Mouse (Mus musculus): ENCODE measurements at regions not wholly inside any gene's neighbourhood (a gene's known extent, or its start where the extent isn't known, plus 50 kb on each side); places are given as distances from the start of the nearest gene placed in this dataset.

DNA sequence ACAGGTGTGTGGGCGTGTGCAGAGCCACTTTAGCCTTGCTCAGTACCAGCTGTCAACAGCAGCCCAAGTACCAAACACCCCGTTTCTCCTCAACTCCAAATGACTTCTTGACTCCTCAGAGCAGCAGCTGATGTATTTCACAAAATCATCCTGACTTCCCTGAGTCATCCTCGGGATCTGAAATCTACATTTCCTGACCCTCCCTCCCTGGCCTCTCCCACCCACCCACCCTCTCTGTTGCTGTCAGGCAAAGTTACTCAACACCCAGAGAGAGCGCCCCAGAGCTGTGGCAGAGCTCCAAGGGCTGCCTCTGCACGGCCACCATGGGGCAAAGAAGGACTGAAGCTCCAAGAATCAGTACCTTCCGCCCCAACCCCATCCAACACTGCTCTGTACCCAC, 83.5 kb upstream of the Cyp1b1 start:
- 76% methylated on average over 6 of the region's 6 CpGs for WGBS
- H3K27ac ChIP-seq (ENCODE audit: low read length) = no peak overlapping the region
- no peaks in the 10 kb centered on the region for H3K36me3 ChIP-seq (ENCODE audit: control insufficient read depth, insufficient read depth)
- ATAC-seq (replicated peaks; ENCODE audit: extremely low read depth, insufficient read depth, low FRiP score) = no peak
- no peak overlapping the region for H3K4me3 ChIP-seq (ENCODE audit: low read length)
- H3K27me3 ChIP-seq (ENCODE audit: control insufficient read depth, insufficient read depth, low read length) = no peaks in the 10 kb centered on the region
- H3K9ac ChIP-seq (ENCODE audit: low read length) = no peak overlapping the region
- H3K4me2 ChIP-seq (ENCODE audit: low read depth, low read length) = no peak overlapping the region
- no peaks in the 10 kb centered on the region for H3K4me1 ChIP-seq (ENCODE audit: control insufficient read depth, insufficient read depth, low read length)
- no peaks in the 10 kb centered on the region for H3K9me3 ChIP-seq (replicated peaks; ENCODE audit: control insufficient read depth, low read length)

DNA sequence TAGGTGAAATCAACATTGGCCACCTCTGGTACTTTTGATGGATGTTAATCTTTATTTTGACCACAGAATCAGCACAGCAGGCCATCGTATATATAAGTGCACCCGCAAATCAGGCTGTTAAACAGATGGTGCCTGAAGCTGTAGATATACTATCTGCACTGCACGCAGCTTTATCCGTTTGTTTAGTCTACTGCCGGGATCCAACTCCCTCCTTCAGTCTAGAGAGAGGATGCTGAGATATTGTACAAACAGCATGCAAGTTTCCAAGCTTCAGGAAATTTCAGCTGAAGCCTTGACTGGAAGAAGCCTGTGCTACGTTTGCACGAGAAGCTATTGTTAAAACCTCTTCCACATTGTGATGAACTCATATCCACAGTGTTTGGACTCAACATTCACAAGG, 75.3 kb upstream of the Cyp1b1 start:
- 38% methylated on average over 7 of the region's 7 CpGs for WGBS

DNA sequence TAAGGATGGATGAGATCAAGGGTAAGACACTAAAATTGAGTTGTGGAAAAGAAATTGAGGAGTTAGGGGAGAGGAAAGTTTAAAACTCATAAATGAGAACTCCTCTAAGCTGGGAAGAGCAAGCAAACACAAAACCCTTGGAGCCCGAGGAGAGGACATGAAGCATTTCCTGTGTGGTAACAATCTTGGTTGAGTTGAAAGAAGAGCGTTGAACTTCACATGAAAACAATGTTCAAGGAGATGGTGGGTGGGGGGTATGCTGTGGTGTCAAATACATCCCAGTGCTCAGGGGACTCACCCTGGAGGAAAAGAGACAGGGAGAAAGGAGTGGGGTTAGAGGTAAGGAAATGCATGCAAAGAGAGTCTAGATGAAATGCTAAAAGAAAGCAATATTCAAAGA, 72.3 kb upstream of the Cyp1b1 start:
- no peaks in the 10 kb centered on the region for H3K9me3 ChIP-seq (replicated peaks; ENCODE audit: control insufficient read depth, low read length)
- H3K36me3 ChIP-seq (ENCODE audit: control insufficient read depth, insufficient read depth) = no peaks in the 10 kb centered on the region
- no peaks in the 10 kb centered on the region for H3K27me3 ChIP-seq (ENCODE audit: control insufficient read depth, insufficient read depth, low read length)
- H3K4me2 ChIP-seq (ENCODE audit: low read depth, low read length) = no peak overlapping the region
- 61% methylated on average over 2 of the region's 2 CpGs for WGBS
- ATAC-seq (replicated peaks; ENCODE audit: extremely low read depth, insufficient read depth, low FRiP score) = no peak
- H3K27ac ChIP-seq (ENCODE audit: low read length) = no peak overlapping the region
- no peak overlapping the region for H3K9ac ChIP-seq (ENCODE audit: low read length)
- no peak overlapping the region for H3K4me3 ChIP-seq (ENCODE audit: low read length)
- H3K4me1 ChIP-seq (ENCODE audit: control insufficient read depth, insufficient read depth, low read length) = no peaks in the 10 kb centered on the region; the same call in 1 of the 2 replicates

More for the DNA sequence above, 75.3 kb upstream of the Cyp1b1 start:
- H3K27me3 ChIP-seq (ENCODE audit: control insufficient read depth, insufficient read depth, low read length) = no peaks in the 10 kb centered on the region
- ATAC-seq (replicated peaks; ENCODE audit: extremely low read depth, insufficient read depth, low FRiP score) = no peak
- no peak overlapping the region for H3K4me2 ChIP-seq (ENCODE audit: low read depth, low read length)
- H3K36me3 ChIP-seq (ENCODE audit: control insufficient read depth, insufficient read depth) = no peaks in the 10 kb centered on the region
- no peak overlapping the region for H3K4me3 ChIP-seq (ENCODE audit: low read length)
- no peaks in the 10 kb centered on the region; the same call in 1 of the 2 replicates for H3K4me1 ChIP-seq (ENCODE audit: control insufficient read depth, insufficient read depth, low read length)
- no peak overlapping the region for H3K27ac ChIP-seq (ENCODE audit: low read length)
- H3K9me3 ChIP-seq (replicated peaks; ENCODE audit: control insufficient read depth, low read length) = no peaks in the 10 kb centered on the region
- no peak overlapping the region for H3K9ac ChIP-seq (ENCODE audit: low read length)

DNA sequence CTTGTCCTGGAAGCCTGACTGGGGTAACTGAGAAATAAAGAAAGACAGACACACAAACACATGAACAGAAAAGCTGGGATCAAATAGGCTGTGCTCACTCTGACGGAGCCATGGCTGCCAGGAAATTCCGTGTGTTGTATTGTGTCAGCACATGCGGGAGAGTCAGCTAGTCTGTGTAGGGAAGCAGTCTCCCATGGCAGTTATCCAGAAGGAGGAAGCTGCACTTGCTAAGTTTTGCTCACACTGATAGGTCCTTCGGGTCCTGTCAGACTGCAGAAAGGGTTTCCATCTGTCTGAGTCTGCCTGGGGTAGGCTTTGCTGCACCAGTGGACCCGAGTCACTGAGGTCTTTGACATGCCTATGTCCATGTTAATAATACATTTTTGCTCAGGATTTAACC, 71.8 kb upstream of the Cyp1b1 start:
- Histone ChIP-seq H3K27me3 (ENCODE audit: control insufficient read depth, insufficient read depth, low read length) (no peaks in the 10 kb centered on the region), H3K9me3 (replicated peaks; ENCODE audit: control insufficient read depth, low read length) (no peaks in the 10 kb centered on the region), H3K36me3 (ENCODE audit: control insufficient read depth, insufficient read depth) (no peaks in the 10 kb centered on the region), H3K4me3 (ENCODE audit: low read length) (no peak overlapping the region), H3K9ac (ENCODE audit: low read length) (no peak overlapping the region), H3K4me1 (ENCODE audit: control insufficient read depth, insufficient read depth, low read length) (no peaks in the 10 kb centered on the region; the same call in 1 of the 2 replicates), H3K4me2 (ENCODE audit: low read depth, low read length) (no peak overlapping the region), H3K27ac (ENCODE audit: low read length) (no peak overlapping the region)
- 0 out of 2 replicates have a peak, but pooled peaks have one; percentile 23 for ATAC-seq (replicated peaks; ENCODE audit: extremely low read depth, insufficient read depth, low FRiP score)
- WGBS = 50% methylated on average over 5 of the region's 5 CpGs

DNA sequence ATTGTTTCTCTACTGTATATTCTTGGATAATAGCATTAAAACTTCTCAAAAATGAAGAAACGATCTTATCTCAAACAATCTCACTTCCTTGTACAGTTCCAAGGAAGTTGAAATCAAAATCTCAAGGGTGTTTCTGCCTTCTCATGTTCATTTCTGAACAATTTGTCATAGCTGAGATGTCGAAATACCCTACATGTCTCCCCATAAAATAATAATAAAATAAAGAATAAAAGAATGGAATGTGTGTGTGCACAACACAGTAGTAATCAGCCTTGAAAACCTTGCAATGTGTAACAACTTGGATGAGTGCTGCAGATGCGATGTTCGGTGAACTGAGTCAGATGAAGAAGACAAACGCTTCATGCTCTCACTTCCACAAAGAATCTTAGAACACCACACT, 71.4 kb upstream of the Cyp1b1 start:
- Histone ChIP-seq H3K4me2 (ENCODE audit: low read depth, low read length) (no peak overlapping the region), H3K9ac (ENCODE audit: low read length) (no peak overlapping the region), H3K4me3 (ENCODE audit: low read length) (no peak overlapping the region), H3K4me1 (ENCODE audit: control insufficient read depth, insufficient read depth, low read length) (no peaks in the 10 kb centered on the region; the same call in 1 of the 2 replicates), H3K36me3 (ENCODE audit: control insufficient read depth, insufficient read depth) (no peaks in the 10 kb centered on the region), H3K27ac (ENCODE audit: low read length) (no peak overlapping the region), H3K27me3 (ENCODE audit: control insufficient read depth, insufficient read depth, low read length) (no peaks in the 10 kb centered on the region), H3K9me3 (replicated peaks; ENCODE audit: control insufficient read depth, low read length) (no peaks in the 10 kb centered on the region)
- ATAC-seq (replicated peaks; ENCODE audit: extremely low read depth, insufficient read depth, low FRiP score) = no peak
- WGBS = 82% methylated on average over 5 of the region's 5 CpGs

DNA sequence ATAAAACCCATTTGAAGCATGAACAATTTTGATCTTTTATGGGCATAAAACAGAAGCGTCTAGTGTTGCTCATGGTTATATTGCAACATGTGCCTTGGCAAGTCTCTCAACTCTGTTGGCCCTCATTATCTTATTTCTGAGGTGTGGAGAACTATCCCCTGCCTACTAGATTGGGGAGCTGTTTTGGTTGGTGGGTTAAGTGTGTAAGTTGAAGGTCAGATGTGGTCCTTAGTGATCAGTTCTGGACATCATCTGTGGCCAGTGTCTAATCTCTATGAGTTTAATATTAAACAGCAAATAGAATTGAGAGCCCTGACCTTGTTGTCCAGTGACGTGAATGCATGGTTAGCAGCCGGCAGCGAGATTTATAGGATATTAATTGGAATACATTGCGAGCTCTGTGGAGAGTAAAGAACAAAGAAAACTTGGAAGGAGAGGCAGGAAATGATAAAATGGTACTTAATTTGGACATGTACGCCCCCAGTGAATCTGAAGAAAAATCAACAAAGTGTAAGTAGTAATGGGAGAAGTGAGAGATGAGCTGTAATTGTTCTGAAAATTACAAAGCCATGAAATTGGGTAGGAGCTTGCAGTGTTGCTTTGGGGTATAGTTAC, 69.5 kb upstream of the Cyp1b1 start:
- Histone ChIP-seq H3K4me1 (ENCODE audit: control insufficient read depth, insufficient read depth, low read length) (no peaks in the 10 kb centered on the region; the same call in 1 of the 2 replicates), H3K27me3 (ENCODE audit: control insufficient read depth, insufficient read depth, low read length) (no peaks in the 10 kb centered on the region), H3K4me2 (ENCODE audit: low read depth, low read length) (no peak overlapping the region), H3K4me3 (ENCODE audit: low read length) (no peak overlapping the region), H3K9me3 (replicated peaks; ENCODE audit: control insufficient read depth, low read length) (no peaks in the 10 kb centered on the region), H3K27ac (ENCODE audit: low read length) (no peak overlapping the region), H3K9ac (ENCODE audit: low read length) (no peak overlapping the region), H3K36me3 (ENCODE audit: control insufficient read depth, insufficient read depth) (no peaks in the 10 kb centered on the region)
- 76% methylated on average over 6 of the region's 6 CpGs for WGBS
- no peak for ATAC-seq (replicated peaks; ENCODE audit: extremely low read depth, insufficient read depth, low FRiP score)

DNA sequence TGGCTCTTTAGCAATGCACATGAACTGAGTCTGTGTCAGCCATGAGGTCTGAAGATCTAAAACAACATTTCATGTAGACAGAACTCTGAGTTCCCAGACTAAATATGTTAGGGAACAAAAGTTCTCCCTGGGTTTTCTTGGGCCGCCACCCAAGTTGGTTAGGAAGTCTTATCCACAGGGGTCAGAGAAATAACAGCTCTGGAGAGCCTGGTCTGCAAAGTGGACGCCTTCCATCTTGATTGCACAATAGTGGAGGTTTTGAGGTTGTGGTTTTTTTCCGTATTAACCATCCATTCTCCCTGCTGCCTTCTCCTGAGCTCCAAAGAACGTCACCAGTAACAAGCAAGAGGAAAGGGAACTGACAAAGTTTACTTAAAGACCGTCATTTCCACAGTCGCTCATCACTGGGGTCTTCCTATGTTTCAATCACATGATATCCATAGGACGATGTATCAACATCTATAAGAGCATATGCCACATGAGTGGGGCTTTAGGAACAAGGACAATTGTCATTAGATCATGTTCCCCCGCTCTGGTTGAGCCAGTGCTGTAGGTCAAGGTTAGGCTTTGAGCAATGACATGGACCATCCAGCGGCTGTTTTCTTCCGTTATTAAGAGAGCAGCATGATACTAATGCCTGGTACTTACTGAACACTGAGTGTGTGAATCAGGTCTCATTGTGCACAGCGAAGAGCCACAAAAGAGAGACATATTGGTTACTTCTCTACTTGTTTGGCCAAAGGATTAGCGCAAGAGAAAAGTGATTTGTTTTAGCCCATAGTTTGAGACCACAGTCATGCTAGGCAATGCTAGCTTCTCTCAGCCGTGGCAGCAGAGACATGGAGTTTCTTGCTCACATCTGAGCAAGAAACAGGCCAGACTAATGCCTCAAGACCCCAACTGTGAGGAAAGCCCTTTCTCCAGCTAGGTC, 67.1 kb upstream of the Cyp1b1 start:
- H3K9me3 ChIP-seq (replicated peaks; ENCODE audit: control insufficient read depth, low read length) = no peaks in the 10 kb centered on the region
- WGBS = 82% methylated on average over 13 of the region's 13 CpGs
- ATAC-seq (replicated peaks; ENCODE audit: extremely low read depth, insufficient read depth, low FRiP score) = no peak

DNA sequence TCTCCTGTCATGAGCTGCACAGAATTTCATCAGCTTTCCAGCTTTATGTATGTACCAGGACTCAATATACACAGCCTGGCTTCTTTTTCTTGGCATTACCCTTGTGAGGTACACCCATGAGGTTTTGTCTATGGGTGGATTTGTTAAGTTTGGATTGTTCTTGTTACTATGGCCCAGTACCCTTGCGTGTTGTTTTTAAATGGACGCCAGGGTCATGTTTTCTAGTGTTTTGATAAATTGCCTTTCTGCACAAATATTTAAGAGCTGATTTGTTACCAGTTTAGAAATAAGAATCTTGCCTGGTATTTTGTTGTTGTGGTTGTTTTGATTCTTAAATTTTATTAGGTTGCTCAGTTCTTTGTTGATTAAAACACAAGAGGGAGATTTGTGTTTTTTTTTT, 66.4 kb upstream of the Cyp1b1 start:
- no peaks in the 10 kb centered on the region for H3K9me3 ChIP-seq (replicated peaks; ENCODE audit: control insufficient read depth, low read length)
- no peaks in the 10 kb centered on the region for H3K27me3 ChIP-seq (ENCODE audit: control insufficient read depth, insufficient read depth, low read length)
- no peak overlapping the region for H3K4me2 ChIP-seq (ENCODE audit: low read depth, low read length)
- H3K4me1 ChIP-seq (ENCODE audit: control insufficient read depth, insufficient read depth, low read length) = no peaks in the 10 kb centered on the region
- WGBS = 88% methylated on average over 2 of the region's 2 CpGs
- H3K27ac ChIP-seq (ENCODE audit: low read length) = no peak overlapping the region
- no peak for ATAC-seq (replicated peaks; ENCODE audit: extremely low read depth, insufficient read depth, low FRiP score)
- H3K36me3 ChIP-seq (ENCODE audit: control insufficient read depth, insufficient read depth) = no peaks in the 10 kb centered on the region
- no peak overlapping the region for H3K4me3 ChIP-seq (ENCODE audit: low read length)
- H3K9ac ChIP-seq (ENCODE audit: low read length) = no peak overlapping the region

More for the DNA sequence above, 67.1 kb upstream of the Cyp1b1 start:
- no peak overlapping the region for H3K9ac ChIP-seq (ENCODE audit: low read length)
- no peaks in the 10 kb centered on the region for H3K27me3 ChIP-seq (ENCODE audit: control insufficient read depth, insufficient read depth, low read length)
- no peak overlapping the region for H3K4me3 ChIP-seq (ENCODE audit: low read length)
- no peak overlapping the region for H3K4me2 ChIP-seq (ENCODE audit: low read depth, low read length)
- no peaks in the 10 kb centered on the region; the same call in 1 of the 2 replicates for H3K4me1 ChIP-seq (ENCODE audit: control insufficient read depth, insufficient read depth, low read length)
- no peak overlapping the region for H3K27ac ChIP-seq (ENCODE audit: low read length)
- H3K36me3 ChIP-seq (ENCODE audit: control insufficient read depth, insufficient read depth) = no peaks in the 10 kb centered on the region

DNA sequence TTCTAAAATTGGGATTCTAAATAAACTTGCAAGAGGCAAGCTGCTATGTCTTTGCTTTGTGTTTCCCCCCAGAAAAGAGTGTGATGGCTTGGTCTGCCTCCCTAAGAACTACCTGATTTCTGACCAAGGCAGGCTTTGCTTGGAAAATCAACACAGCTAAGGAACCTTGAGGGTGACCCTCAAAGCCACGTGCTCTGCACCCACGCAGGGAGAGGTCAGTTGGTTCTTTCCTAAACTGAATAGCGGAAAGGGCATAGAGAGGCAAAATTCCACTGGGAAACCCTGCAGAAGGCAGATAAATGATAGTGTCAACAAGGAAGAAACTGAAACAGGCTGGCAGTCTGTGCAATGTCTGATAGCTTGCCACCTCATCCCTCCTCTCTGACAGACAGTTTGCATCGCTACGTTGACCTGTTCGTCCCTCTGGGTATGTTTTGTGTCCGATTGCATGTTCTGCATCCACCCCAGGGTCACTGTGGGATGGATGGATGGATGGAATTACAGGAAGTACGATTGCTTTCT, 63.1 kb upstream of the Cyp1b1 start:
- no peak for ATAC-seq (replicated peaks; ENCODE audit: extremely low read depth, insufficient read depth, low FRiP score)
- Histone ChIP-seq H3K4me3 (ENCODE audit: low read length) (no peak overlapping the region), H3K9ac (ENCODE audit: low read length) (no peak overlapping the region), H3K4me2 (ENCODE audit: low read depth, low read length) (no peak overlapping the region), H3K9me3 (replicated peaks; ENCODE audit: control insufficient read depth, low read length) (no peaks in the 10 kb centered on the region), H3K27me3 (ENCODE audit: control insufficient read depth, insufficient read depth, low read length) (no peaks in the 10 kb centered on the region), H3K4me1 (ENCODE audit: control insufficient read depth, insufficient read depth, low read length) (no peaks in the 10 kb centered on the region), H3K36me3 (ENCODE audit: control insufficient read depth, insufficient read depth) (no peaks in the 10 kb centered on the region), H3K27ac (ENCODE audit: low read length) (no peak overlapping the region)
- 43% methylated on average over 8 of the region's 8 CpGs for WGBS
